Mouse (Mus musculus) embryonic fibroblast, embryonic 13.5 days (primary cell): ENCODE results near the gene Adra1b.

Experiments
- CTCF ChIP-seq: IDR thresholded peaks from 2 replicates; pipeline ENCODE4 v1.5.1; 2011; ENCODE audit warnings: mild to moderate bottlenecking, control low read depth, low read length, moderate library complexity, borderline replicate concordance; ENCODE audit not compliant: insufficient read depth
- POLR2A ChIP-seq: IDR thresholded peaks from 2 replicates; pipeline ENCODE4 v1.6.1; 2011; ENCODE audit warnings: low read depth, mild to moderate bottlenecking, control low read depth, low read length, moderate library complexity

DNA sequence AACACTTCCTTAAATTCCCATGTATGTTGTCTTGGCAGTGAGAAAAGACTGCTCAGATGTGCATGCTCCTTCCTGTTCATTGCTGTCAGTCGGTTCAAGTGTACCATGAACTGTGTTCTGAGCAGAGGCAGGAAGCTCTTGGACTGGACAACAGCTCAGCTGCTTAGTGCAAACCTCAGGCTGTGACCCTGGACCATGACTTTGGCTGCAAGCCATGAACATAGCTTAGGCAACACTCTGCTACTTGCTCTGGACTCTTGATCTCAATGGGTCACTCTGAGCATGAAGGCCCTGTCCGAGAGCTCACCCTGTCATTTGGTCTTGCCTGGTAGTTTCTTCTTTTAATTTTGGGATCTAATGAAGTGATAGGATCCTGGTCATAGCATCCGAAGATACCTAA is 9.6 kb downstream of the Adra1b start:
- TF ChIP-seq CTCF, result no peak
- TF ChIP-seq POLR2A, result no peak
